Mouse (Mus musculus): Measurements from ENCODE around the gene Itgb3.

DNA sequence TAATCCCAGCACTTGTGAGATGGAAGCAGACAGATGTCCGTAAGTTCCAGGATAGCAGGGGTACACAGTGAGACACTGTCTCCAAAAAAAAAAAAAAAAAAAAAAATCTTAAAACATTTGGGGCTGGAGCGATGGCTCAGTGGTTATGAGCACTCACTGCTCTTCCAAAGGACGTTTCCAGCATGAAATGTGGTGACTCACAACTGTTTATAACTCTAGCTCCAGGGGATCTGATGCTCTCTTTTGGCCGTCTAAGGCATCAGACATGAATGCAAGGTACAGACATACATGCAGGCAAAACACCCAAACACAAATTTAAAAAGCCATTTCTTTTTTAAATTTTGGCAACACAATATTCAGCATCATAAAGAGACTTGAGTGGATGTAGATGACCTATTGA is 65.6 kb downstream of the Itgb3 start:
- TF ChIP-seq POLR2A (IDR thresholded peaks at IDR 0.05; ENCODE audit: insufficient read length, low read depth), result no peak
- no peak for TF ChIP-seq CEBPB (IDR thresholded peaks at IDR 0.05; ENCODE audit: insufficient read depth, poor library complexity, severe bottlenecking)
- TF ChIP-seq MAX (IDR thresholded peaks at IDR 0.05; ENCODE audit: low read depth), result no peak
- no peak for TF ChIP-seq MYOD1 (IDR thresholded peaks at IDR 0.05; ENCODE audit: control insufficient read depth in 1 of 3, insufficient read length in 2 of 3, low read depth in 2 of 3)
